Mouse (Mus musculus) CH12.LX (cell line): ENCODE data around the gene Tcam1.

Experiments used
- CTCF ChIP-seq, 2 experiments: IDR thresholded peaks in 1 of 2; conservative IDR thresholded peaks in 1 of 2; 2 replicates each; pipeline ENCODE4 v1.5.1; 2011 to 2012; ENCODE audit warnings: low read depth in 2 of 2, low read length in 2 of 2, improper control_type of control experiment in 1 of 2, inconsistent platforms in 1 of 2, mild to moderate bottlenecking in 1 of 2, moderate library complexity in 1 of 2
- MAFK ChIP-seq: IDR thresholded peaks from 2 replicates; pipeline ENCODE4 v1.6.1; 2011; ENCODE audit warnings: low read length, improper control_type of control experiment; ENCODE audit not compliant: insufficient replicate concordance
- POLR2A ChIP-seq: IDR thresholded peaks from 2 replicates; pipeline ENCODE4 v1.6.1; 2011; ENCODE audit warnings: low read depth, mild to moderate bottlenecking, improper control_type of control experiment, low read length
- UBTF ChIP-seq: IDR thresholded peaks from 2 replicates; pipeline ENCODE4 v1.6.1; 2012; ENCODE audit warnings: low read depth, mild to moderate bottlenecking, inconsistent platforms, low read length, improper control_type of control experiment, moderate library complexity
- ZC3H11A ChIP-seq: IDR thresholded peaks from 2 replicates; pipeline ENCODE4 v1.6.1; 2012; ENCODE audit warnings: low read depth, mild to moderate bottlenecking, inconsistent platforms, low read length, improper control_type of control experiment

- TF ChIP-seq POLR2A = peak; percentile 96
- TF ChIP-seq CTCF (conservative IDR thresholded peaks at IDR 0.05 in 1 of 2, IDR thresholded peaks at IDR 0.05 in 1 of 2; ENCODE audit: low read depth in 2 of 2, low read length in 2 of 2) = peak in 1 of 2 experiments; percentile 57; a peak in 2 of 4 replicates
- no peak; the same call in 1 of the 2 replicates for TF ChIP-seq UBTF
- TF ChIP-seq MAFK = peak; percentile 89
- no peak for TF ChIP-seq ZC3H11A
These were observed 20.6 kb upstream of the Tcam1 start, which contains the start of the genes Ftsj3 and Psmc5 for GRCm38 (mm10) chr11:106255685-106256451.
